Mouse (Mus musculus) lung, embryonic 14.5 days (tissue): ENCODE data around the gene Lrrc38. TPM values are rescaled to one million over a fixed set of nuclear protein-coding genes. Genes with fewer than 3 reads are reported as not detected.
A peak's percentile ranks its signal among the peaks of the same experiment; 100 is the strongest.

ENCODE experiments used
- ATAC-seq: fragments of 200-750 bp; cut with Nextera tagmentation; 2 replicates; pipeline ENCODE4 v1.8.0; 2017; ENCODE audit warnings: mild to moderate bottlenecking, moderate TSS enrichment, moderate library complexity; ENCODE audit not compliant: insufficient read depth
- DNase-seq: peaks from one replicate; pipeline ENCODE4 v3.0.0-alpha.2; 2015
- H3K27ac ChIP-seq: fragments of 300-500 bp; sonication (generic); 2 replicates; pipeline ENCODE4 v1.5.1; 2014; ENCODE audit warnings: low read depth, mild to moderate bottlenecking, moderate library complexity
- H3K27me3 ChIP-seq: fragments of 300-500 bp; sonication (generic); 2 replicates; pipeline ENCODE4 v1.6.1; 2014; ENCODE audit warnings: low read length, control low read depth; ENCODE audit not compliant: insufficient read depth
- H3K36me3 ChIP-seq: fragments of 300-500 bp; sonication (generic); 2 replicates; pipeline ENCODE4 v1.6.1; 2014; ENCODE audit warnings: control low read depth; ENCODE audit not compliant: insufficient read depth
- H3K4me1 ChIP-seq: fragments of 300-500 bp; sonication (generic); 2 replicates; pipeline ENCODE4 v1.6.1; 2014; ENCODE audit warnings: antibody characterized with exemption, control low read depth; ENCODE audit not compliant: insufficient read depth
- H3K4me2 ChIP-seq: fragments of 300-500 bp; sonication (generic); 2 replicates; pipeline ENCODE4 v1.6.1; 2014; ENCODE audit warnings: mild to moderate bottlenecking
- H3K4me3 ChIP-seq: fragments of 300-500 bp; sonication (generic); 2 replicates; pipeline ENCODE4 v1.5.1; 2014; ENCODE audit warnings: low read depth, low read length
- H3K9ac ChIP-seq: fragments of 300-500 bp; sonication (generic); 2 replicates; pipeline ENCODE4 v1.6.1; 2014
- H3K9me3 ChIP-seq: fragments of 300-500 bp; sonication (generic); 2 replicates; pipeline ENCODE4 v1.6.1; 2016; ENCODE audit warnings: low read depth, low read length, control low read depth
- CTCF ChIP-seq: IDR thresholded peaks from 2 replicates; pipeline ENCODE4 v1.5.1; 2016; ENCODE audit warnings: antibody characterized with exemption, low read depth
- WGBS: fragments of 180-500 bp; shearing (Covaris S2); extraction: QIAGEN DNeasy Blood & Tissue Kit; methylation state at CpG from one replicate; pipeline ENCODE4 v1.1.7; 2014; 5-methylcytosine and 5-hydroxymethylcytosine counted together
- polyA plus RNA-seq: library from polyadenylated mRNA; unstranded; fragments of >200 nt; fragmentation: Nextera tagmentation; extraction: Ambion mirVana; gene quantifications from 2 replicates; pipeline ENCODE4 v1.2.1, GENCODE M21; 2014

The Lrrc38 gene
- polyA plus RNA-seq, 1 experiment from 2014 or later, result not detected

GRCm38 (mm10) chr4:143411566-143412218, 62.1 kb downstream of the Lrrc38 start:
- H3K36me3 ChIP-seq, result peaks cover 22% of the 10 kb centered on the region; the same call in 1 of the 2 replicates
- WGBS, result 67% methylated on average over 5 of the region's 5 CpGs
- ATAC-seq (peak; percentile 23; the same call in 1 of the 2 replicates), DNase-seq (no peak)
- H3K4me2 ChIP-seq, result peak overlapping the region; percentile 62
- H3K27ac ChIP-seq, result no peak overlapping the region
- H3K27me3 ChIP-seq, result no peaks in the 10 kb centered on the region
- no peaks in the 10 kb centered on the region for H3K4me1 ChIP-seq
- H3K9ac ChIP-seq, result peak overlapping the region; percentile 32
- peaks cover 9% of the 10 kb centered on the region; the same call in 1 of the 2 replicates for H3K9me3 ChIP-seq
- no peak for TF ChIP-seq CTCF
- H3K4me3 ChIP-seq, result peak overlapping the region; percentile 55

GRCm38 (mm10) chr4:143412219-143413092, 62.9 kb downstream of the Lrrc38 start, which contains the start of gene Pramef8:
Gene Pramef8, plus strand, starts transcription at chr4:143412426.
- ATAC-seq, result peak; percentile 95
- peaks cover 9% of the 10 kb centered on the region; the same call in 1 of the 2 replicates for H3K9me3 ChIP-seq

GRCm38 (mm10) chr4:143413621-143414020, 64.1 kb downstream of the Lrrc38 start:
- Histone ChIP-seq H3K9ac (no peak overlapping the region), H3K4me3 (no peak overlapping the region), H3K9me3 (peaks cover 9% of the 10 kb centered on the region; the same call in 1 of the 2 replicates), H3K4me2 (no peak overlapping the region; the same call in 1 of the 2 replicates), H3K36me3 (peaks cover 40% of the 10 kb centered on the region), H3K4me1 (no peaks in the 10 kb centered on the region), H3K27ac (no peak overlapping the region), H3K27me3 (no peaks in the 10 kb centered on the region)
- DNase-seq (no peak), ATAC-seq (no peak)
- no peak for TF ChIP-seq CTCF
- 86% methylated on average over 1 of the region's 1 CpGs for WGBS

More at GRCm38 (mm10) chr4:143412219-143413092, 62.9 kb downstream of the Lrrc38 start, which contains the start of gene Pramef8:
- peak; percentile 96 for DNase-seq
- WGBS, result under 1% methylated on average over 50 of the region's 50 CpGs
- Histone ChIP-seq H3K4me1 (no peaks in the 10 kb centered on the region), H3K27ac (peak within 1 kb of the TSS; percentile 80), H3K9ac (peak within 1 kb of the TSS; percentile 54), H3K4me3 (peak within 1 kb of the TSS; percentile 55), H3K4me2 (peak within 1 kb of the TSS; percentile 62), H3K27me3 (no peaks in the 10 kb centered on the region), H3K36me3 (peaks cover 30% of the 10 kb centered on the region)
- TF ChIP-seq CTCF, result no peak

- no peak for DNase-seq
- no peak for ATAC-seq
- Histone ChIP-seq H3K27ac (no peak overlapping the region), H3K9ac (no peak overlapping the region), H3K4me3 (no peak overlapping the region), H3K4me1 (no peaks in the 10 kb centered on the region), H3K27me3 (no peaks in the 10 kb centered on the region), H3K9me3 (peaks cover 9% of the 10 kb centered on the region; the same call in 1 of the 2 replicates), H3K4me2 (no peak overlapping the region), H3K36me3 (peaks cover 45% of the 10 kb centered on the region)
- no peak for TF ChIP-seq CTCF
- 93% methylated on average over 3 of the region's 3 CpGs for WGBS
Measured at GRCm38 (mm10) chr4:143414121-143414520, 64.6 kb downstream of the Lrrc38 start.

Other genes starting within 250 kb of the Lrrc38 start
- 12.0 and 12.1 TPM in 2 replicates for gene Prdm2, start 136.8 kb upstream of the Lrrc38 start, polyA plus RNA-seq
- gene Pdpn, start 50.2 kb upstream of the Lrrc38 start, polyA plus RNA-seq, result 36.6 and 39.5 TPM in 2 replicates
- gene Pramel1, start 44.7 kb downstream of the Lrrc38 start, polyA plus RNA-seq, result not detected in 2 replicates
- gene Pramef8, start 62.7 kb downstream of the Lrrc38 start, polyA plus RNA-seq, result 16.1 and 16.3 TPM in 2 replicates
- not detected in 2 replicates for gene Oog4, start 100.6 kb downstream of the Lrrc38 start, polyA plus RNA-seq
- not detected in 2 replicates for gene Gm13043, start 161.6 kb downstream of the Lrrc38 start, polyA plus RNA-seq
- not detected in 2 replicates for gene Gm13040, start 186.2 kb downstream of the Lrrc38 start, polyA plus RNA-seq
- not detected in 2 replicates for gene BC080695, start 201.9 kb downstream of the Lrrc38 start, polyA plus RNA-seq
- gene Gm13057, start 202.0 kb downstream of the Lrrc38 start, polyA plus RNA-seq, result not detected in 2 replicates